Mouse (Mus musculus): ENCODE measurements around the gene Rhoj. TPM values are rescaled to one million over a fixed set of nuclear protein-coding genes. Genes with fewer than 3 reads are reported as not detected.

Gene Rhoj
- polyA plus RNA-seq, 1 experiment from 2014 or later: 14.6 TPM

DNA sequence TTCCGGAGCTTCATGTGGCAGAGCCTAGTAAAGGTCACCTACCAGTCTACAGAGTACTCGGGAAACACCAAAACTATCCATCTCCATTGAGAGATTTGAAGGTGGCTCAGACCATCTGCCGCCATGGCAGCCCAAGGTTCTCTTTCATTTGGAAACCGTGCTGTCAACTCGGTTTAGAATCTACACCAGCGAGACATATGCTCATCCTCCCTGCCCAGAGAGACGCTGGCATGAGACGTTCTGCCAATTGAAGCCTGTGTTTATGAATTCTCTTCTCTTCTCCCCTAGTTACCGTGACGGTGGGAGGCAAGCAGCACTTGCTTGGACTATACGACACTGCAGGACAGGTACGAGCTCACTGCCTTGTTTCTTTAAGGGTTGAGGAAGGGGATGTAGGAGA is 66.9 kb downstream of the Rhoj start:
- 69% methylated on average over 12 of the region's 12 CpGs for WGBS
- no peak overlapping the region for H3K27ac ChIP-seq (ENCODE audit: low read length)

DNA sequence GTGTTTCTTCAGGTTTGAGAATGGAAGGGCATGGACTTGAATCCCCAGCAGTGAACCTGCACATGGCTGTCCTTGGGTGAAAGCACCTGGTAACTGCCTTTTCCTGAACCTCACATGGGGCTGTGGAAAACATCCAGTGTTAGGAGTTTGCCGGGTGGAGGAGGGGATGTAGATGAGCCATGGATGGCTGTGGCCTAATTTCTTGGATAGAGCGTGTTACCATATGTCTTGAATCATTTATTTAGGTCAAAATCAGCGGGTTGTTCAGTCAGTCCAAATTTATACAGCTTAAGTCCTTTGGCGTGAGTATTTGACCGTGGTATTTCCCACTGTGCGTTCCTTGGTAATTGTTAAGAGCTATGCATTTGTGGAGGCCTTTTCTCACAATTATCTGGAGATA is 68.0 kb downstream of the Rhoj start:
- no peaks in the 10 kb centered on the region for H3K36me3 ChIP-seq (ENCODE audit: control insufficient read depth, insufficient read depth)
- no peak overlapping the region for H3K4me2 ChIP-seq (ENCODE audit: low read length)
- no peaks in the 10 kb centered on the region for H3K9me3 ChIP-seq (ENCODE audit: control insufficient read depth, low read length)
- no peaks in the 10 kb centered on the region for H3K27me3 ChIP-seq (replicated peaks; ENCODE audit: control insufficient read depth, insufficient read depth, low read length)
- H3K9ac ChIP-seq (replicated peaks; ENCODE audit: low read depth, low read length): no peak overlapping the region
- WGBS: 84% methylated on average over 6 of the region's 6 CpGs
- no peak overlapping the region for H3K27ac ChIP-seq (ENCODE audit: low read length)
- H3K4me3 ChIP-seq (replicated peaks; ENCODE audit: low read length): no peak overlapping the region
- ATAC-seq: no peak
- no peaks in the 10 kb centered on the region for H3K4me1 ChIP-seq (replicated peaks; ENCODE audit: control insufficient read depth, insufficient read depth, low read length)

More for the DNA sequence above, 66.9 kb downstream of the Rhoj start:
- no peak for ATAC-seq
- no peaks in the 10 kb centered on the region for H3K9me3 ChIP-seq (ENCODE audit: control insufficient read depth, low read length)
- no peaks in the 10 kb centered on the region for H3K27me3 ChIP-seq (replicated peaks; ENCODE audit: control insufficient read depth, insufficient read depth, low read length)
- H3K9ac ChIP-seq (replicated peaks; ENCODE audit: low read depth, low read length): no peak overlapping the region
- no peaks in the 10 kb centered on the region for H3K36me3 ChIP-seq (ENCODE audit: control insufficient read depth, insufficient read depth)
- H3K4me3 ChIP-seq (replicated peaks; ENCODE audit: low read length): no peak overlapping the region
- no peaks in the 10 kb centered on the region for H3K4me1 ChIP-seq (replicated peaks; ENCODE audit: control insufficient read depth, insufficient read depth, low read length)
- H3K4me2 ChIP-seq (ENCODE audit: low read length): no peak overlapping the region

DNA sequence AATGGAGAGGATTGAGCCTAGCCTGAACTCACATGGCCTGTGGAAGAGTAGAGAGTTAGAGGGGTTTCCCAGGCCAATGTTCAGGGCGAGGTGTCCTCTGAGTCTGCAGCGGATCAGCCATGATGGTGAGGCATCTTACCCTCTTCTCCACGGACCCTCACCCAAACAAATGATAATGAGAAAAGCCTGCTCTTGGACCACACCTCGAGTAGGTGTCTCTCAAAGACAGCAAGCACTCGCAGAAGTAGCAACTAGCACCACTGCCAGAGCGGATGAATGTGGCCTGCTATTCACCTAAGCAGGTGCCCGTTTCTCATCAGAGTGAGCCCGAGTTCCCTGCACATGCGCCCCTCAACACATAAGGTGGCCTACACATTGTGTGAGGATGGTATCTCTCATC is 78.6 kb downstream of the Rhoj start:
- Histone ChIP-seq H3K4me2 (ENCODE audit: low read length) (no peak overlapping the region), H3K9me3 (ENCODE audit: control insufficient read depth, low read length) (no peaks in the 10 kb centered on the region), H3K36me3 (ENCODE audit: control insufficient read depth, insufficient read depth) (no peaks in the 10 kb centered on the region), H3K4me3 (replicated peaks; ENCODE audit: low read length) (no peak overlapping the region), H3K9ac (replicated peaks; ENCODE audit: low read depth, low read length) (no peak overlapping the region), H3K4me1 (replicated peaks; ENCODE audit: control insufficient read depth, insufficient read depth, low read length) (no peaks in the 10 kb centered on the region), H3K27ac (ENCODE audit: low read length) (no peak overlapping the region), H3K27me3 (replicated peaks; ENCODE audit: control insufficient read depth, insufficient read depth, low read length) (no peaks in the 10 kb centered on the region)
- WGBS: 92% methylated on average over 9 of the region's 9 CpGs
- ATAC-seq: no peak

DNA sequence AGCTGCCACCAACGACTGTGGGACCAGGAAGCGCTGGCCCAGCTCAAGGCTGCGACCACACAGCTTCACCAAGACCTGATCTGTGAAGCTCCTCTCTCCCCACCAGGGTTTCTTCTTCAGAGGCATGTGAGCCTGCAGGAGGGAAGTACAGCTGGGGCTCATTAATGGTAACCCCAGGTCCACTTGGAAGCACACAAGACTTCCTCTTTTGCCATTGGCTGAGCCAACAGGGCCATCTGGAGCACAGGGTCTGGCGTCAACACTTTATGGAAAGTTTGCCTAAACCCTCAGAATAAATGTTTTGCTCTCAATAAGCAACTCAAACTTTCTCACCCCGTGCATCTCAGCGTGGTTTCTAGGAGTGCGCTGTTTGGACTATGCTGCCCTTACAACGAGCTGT is 79.0 kb downstream of the Rhoj start:
- WGBS: 87% methylated on average over 8 of the region's 8 CpGs
- H3K4me3 ChIP-seq (replicated peaks; ENCODE audit: low read length): no peak overlapping the region
- H3K9me3 ChIP-seq (ENCODE audit: control insufficient read depth, low read length): no peaks in the 10 kb centered on the region
- H3K4me2 ChIP-seq (ENCODE audit: low read length): no peak overlapping the region
- no peaks in the 10 kb centered on the region for H3K4me1 ChIP-seq (replicated peaks; ENCODE audit: control insufficient read depth, insufficient read depth, low read length)
- H3K9ac ChIP-seq (replicated peaks; ENCODE audit: low read depth, low read length): no peak overlapping the region
- no peaks in the 10 kb centered on the region for H3K27me3 ChIP-seq (replicated peaks; ENCODE audit: control insufficient read depth, insufficient read depth, low read length)
- H3K36me3 ChIP-seq (ENCODE audit: control insufficient read depth, insufficient read depth): no peaks in the 10 kb centered on the region
- ATAC-seq: no peak
- H3K27ac ChIP-seq (ENCODE audit: low read length): no peak overlapping the region

DNA sequence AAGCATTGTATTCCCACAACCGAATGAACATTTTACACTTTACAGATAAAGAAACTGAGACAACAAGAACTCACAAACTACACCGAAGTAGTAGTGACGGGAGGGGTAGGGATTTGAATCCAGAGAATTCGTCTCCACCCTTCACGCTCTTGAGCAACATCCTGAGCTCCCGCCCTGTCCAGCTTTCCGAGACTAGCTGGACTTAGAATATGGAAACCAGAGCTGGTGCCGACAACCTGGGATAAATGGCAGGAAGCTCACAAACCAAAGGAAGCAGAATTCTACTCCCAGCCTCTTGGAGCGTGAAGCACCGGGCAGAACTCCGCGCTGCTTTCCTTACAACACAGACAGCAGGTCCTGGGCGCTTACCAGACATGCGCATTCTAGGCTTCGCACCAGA is 79.7 kb downstream of the Rhoj start:
- no peaks in the 10 kb centered on the region for H3K36me3 ChIP-seq (ENCODE audit: control insufficient read depth, insufficient read depth)
- no peaks in the 10 kb centered on the region for H3K4me1 ChIP-seq (replicated peaks; ENCODE audit: control insufficient read depth, insufficient read depth, low read length)
- no peak overlapping the region for H3K4me3 ChIP-seq (replicated peaks; ENCODE audit: low read length)
- 94% methylated on average over 15 of the region's 15 CpGs for WGBS
- ATAC-seq: no peak
- H3K27ac ChIP-seq (ENCODE audit: low read length): no peak overlapping the region
- no peaks in the 10 kb centered on the region for H3K9me3 ChIP-seq (ENCODE audit: control insufficient read depth, low read length)
- H3K27me3 ChIP-seq (replicated peaks; ENCODE audit: control insufficient read depth, insufficient read depth, low read length): no peaks in the 10 kb centered on the region
- H3K4me2 ChIP-seq (ENCODE audit: low read length): no peak overlapping the region
- no peak overlapping the region for H3K9ac ChIP-seq (replicated peaks; ENCODE audit: low read depth, low read length)

DNA sequence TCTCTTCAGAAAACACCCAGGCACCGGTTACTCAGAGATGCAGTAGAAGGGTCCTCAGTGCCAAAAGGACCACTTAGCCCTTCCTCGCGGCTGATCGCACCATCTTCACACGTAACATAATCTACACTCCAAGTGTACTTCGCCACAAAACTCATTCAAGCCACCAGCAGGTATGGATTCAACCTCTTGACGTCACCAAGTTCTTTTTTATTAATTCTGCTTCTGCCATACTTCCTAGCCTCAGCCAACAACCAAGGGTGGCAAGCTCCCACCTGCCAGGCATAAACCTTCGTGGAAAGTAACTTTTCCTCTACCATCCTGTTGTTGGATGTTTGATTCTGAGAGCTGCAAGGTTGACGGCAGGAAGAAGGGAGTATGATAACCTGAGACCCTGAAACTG is 80.4 kb downstream of the Rhoj start:
- no peaks in the 10 kb centered on the region for H3K27me3 ChIP-seq (replicated peaks; ENCODE audit: control insufficient read depth, insufficient read depth, low read length)
- H3K4me1 ChIP-seq (replicated peaks; ENCODE audit: control insufficient read depth, insufficient read depth, low read length): no peaks in the 10 kb centered on the region
- H3K27ac ChIP-seq (ENCODE audit: low read length): no peak overlapping the region
- no peaks in the 10 kb centered on the region for H3K36me3 ChIP-seq (ENCODE audit: control insufficient read depth, insufficient read depth)
- no peaks in the 10 kb centered on the region for H3K9me3 ChIP-seq (ENCODE audit: control insufficient read depth, low read length)
- H3K4me2 ChIP-seq (ENCODE audit: low read length): no peak overlapping the region
- H3K4me3 ChIP-seq (replicated peaks; ENCODE audit: low read length): no peak overlapping the region
- ATAC-seq: no peak
- WGBS: 95% methylated on average over 9 of the region's 9 CpGs
- H3K9ac ChIP-seq (replicated peaks; ENCODE audit: low read depth, low read length): no peak overlapping the region

DNA sequence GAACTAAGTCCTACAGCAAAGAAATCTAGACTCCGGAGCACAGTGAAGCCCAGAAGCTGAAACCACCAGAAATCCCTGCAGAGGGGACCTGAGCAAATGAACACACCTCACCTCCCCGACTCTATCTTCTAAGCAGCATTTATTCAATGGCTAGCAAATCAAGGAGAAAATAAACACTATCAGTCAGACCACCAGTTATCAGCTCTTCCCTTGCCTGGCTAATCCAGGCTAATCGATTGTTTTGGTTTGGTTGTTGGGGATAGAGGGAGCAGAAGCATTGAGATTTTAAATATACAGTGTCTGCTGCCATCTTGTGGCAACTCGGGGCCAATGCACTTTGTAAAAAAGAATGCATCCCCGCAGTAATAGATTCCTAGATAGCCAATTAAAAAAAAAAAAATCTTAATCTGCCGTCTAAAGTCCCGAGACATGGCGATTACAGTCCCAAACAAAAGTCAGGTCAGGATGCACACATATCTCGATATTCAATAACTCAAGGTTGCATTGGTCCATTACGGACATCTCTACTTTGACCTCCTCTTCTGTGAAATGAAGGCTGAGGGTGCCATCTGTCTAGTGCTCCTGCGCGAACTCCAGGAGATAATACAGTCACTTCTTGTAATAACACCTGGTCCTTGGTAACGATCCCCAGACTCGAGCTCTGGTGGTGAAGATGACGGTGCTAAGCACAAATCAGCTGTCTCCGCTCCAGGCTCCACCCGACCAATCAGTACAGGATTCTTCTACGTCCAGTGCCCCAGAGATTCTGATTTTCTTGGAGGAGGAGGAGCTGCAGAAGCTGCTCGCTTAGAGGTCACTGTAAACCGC is 81.4 kb downstream of the Rhoj start:
- peak; percentile 77 for ATAC-seq
- H3K36me3 ChIP-seq (ENCODE audit: control insufficient read depth, insufficient read depth): no peaks in the 10 kb centered on the region
- no peak overlapping the region for H3K27ac ChIP-seq (ENCODE audit: low read length)
- H3K9me3 ChIP-seq (ENCODE audit: control insufficient read depth, low read length): no peaks in the 10 kb centered on the region
- peak overlapping the region; percentile 9; the same call in 1 of the 2 replicates for H3K9ac ChIP-seq (replicated peaks; ENCODE audit: low read depth, low read length)
- H3K4me2 ChIP-seq (ENCODE audit: low read length): peak overlapping the region; percentile 38
- no peaks in the 10 kb centered on the region for H3K27me3 ChIP-seq (replicated peaks; ENCODE audit: control insufficient read depth, insufficient read depth, low read length)
- WGBS: 40% methylated on average over 20 of the region's 20 CpGs
- peak overlapping the region; percentile 16 for H3K4me3 ChIP-seq (replicated peaks; ENCODE audit: low read length)
- H3K4me1 ChIP-seq (replicated peaks; ENCODE audit: control insufficient read depth, insufficient read depth, low read length): no peaks in the 10 kb centered on the region

DNA sequence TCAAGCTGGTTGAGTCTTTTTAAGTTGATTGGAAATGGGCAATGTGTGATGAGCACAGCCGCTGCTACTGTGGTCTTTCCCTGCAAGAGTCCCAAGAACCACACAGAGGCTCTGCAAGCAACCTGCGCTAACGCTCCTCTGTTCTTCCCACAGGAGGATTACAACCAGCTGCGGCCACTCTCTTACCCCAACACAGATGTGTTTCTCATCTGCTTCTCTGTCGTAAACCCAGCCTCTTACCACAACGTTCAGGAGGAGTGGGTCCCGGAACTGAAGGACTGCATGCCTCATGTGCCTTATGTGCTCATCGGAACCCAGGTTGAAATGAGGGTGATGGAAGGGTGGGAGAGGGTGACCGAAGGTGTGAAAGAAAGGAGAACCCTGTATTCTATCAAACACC is 83.4 kb downstream of the Rhoj start:
- Histone ChIP-seq H3K4me1 (replicated peaks; ENCODE audit: control insufficient read depth, insufficient read depth, low read length) (no peaks in the 10 kb centered on the region), H3K4me3 (replicated peaks; ENCODE audit: low read length) (no peak overlapping the region), H3K9ac (replicated peaks; ENCODE audit: low read depth, low read length) (no peak overlapping the region), H3K9me3 (ENCODE audit: control insufficient read depth, low read length) (no peaks in the 10 kb centered on the region), H3K27me3 (replicated peaks; ENCODE audit: control insufficient read depth, insufficient read depth, low read length) (no peaks in the 10 kb centered on the region), H3K27ac (ENCODE audit: low read length) (no peak overlapping the region), H3K36me3 (ENCODE audit: control insufficient read depth, insufficient read depth) (no peaks in the 10 kb centered on the region), H3K4me2 (ENCODE audit: low read length) (no peak overlapping the region)
- no peak for ATAC-seq
- 88% methylated on average over 9 of the region's 9 CpGs for WGBS

DNA sequence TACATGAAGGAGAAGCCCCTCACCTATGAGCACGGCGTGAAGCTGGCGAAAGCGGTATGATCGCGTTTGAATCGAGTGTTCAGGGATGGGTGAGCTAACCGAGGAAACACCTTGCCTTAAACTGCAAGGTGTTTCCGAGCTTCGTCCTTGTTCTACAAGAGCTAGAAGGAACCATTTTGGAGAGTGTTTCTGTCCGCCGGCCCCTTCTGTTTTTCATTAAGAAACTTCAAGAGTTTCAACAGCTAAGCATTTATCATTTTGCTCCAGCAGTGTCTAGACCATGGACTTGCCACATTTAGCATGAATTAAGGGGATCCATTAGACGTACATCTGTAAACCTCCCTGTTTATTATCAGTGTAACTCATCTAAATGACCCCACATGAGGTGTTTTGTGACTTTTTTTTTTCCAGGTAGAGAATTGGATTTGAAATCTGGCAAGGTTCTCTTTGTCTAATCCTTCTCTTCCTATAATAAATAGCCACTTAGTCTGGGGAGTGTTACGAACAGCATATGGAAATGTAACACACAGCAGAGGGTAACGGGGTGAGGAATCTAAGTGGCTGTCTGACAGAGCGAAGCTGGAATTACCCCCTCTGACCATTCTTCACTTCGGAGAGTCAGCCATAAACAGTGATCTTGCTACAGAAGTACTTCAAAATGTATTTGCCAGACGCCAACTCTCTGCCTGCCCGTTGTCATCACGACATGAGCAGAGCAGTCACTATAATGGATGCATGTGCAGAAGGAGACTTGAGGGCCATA is 86.1 kb downstream of the Rhoj start:
- WGBS: 87% methylated on average over 20 of the region's 20 CpGs
- no peak overlapping the region for H3K27ac ChIP-seq (ENCODE audit: low read length)
- no peak overlapping the region for H3K9ac ChIP-seq (replicated peaks; ENCODE audit: low read depth, low read length)
- no peaks in the 10 kb centered on the region for H3K36me3 ChIP-seq (ENCODE audit: control insufficient read depth, insufficient read depth)
- no peak for ATAC-seq
- H3K27me3 ChIP-seq (replicated peaks; ENCODE audit: control insufficient read depth, insufficient read depth, low read length): no peaks in the 10 kb centered on the region
- H3K4me2 ChIP-seq (ENCODE audit: low read length): no peak overlapping the region
- peaks cover 4% of the 10 kb centered on the region for H3K4me1 ChIP-seq (replicated peaks; ENCODE audit: control insufficient read depth, insufficient read depth, low read length)
- H3K4me3 ChIP-seq (replicated peaks; ENCODE audit: low read length): no peak overlapping the region
- no peaks in the 10 kb centered on the region for H3K9me3 ChIP-seq (ENCODE audit: control insufficient read depth, low read length)
